Mouse (Mus musculus): ENCODE results near the gene Supt16.

DNA sequence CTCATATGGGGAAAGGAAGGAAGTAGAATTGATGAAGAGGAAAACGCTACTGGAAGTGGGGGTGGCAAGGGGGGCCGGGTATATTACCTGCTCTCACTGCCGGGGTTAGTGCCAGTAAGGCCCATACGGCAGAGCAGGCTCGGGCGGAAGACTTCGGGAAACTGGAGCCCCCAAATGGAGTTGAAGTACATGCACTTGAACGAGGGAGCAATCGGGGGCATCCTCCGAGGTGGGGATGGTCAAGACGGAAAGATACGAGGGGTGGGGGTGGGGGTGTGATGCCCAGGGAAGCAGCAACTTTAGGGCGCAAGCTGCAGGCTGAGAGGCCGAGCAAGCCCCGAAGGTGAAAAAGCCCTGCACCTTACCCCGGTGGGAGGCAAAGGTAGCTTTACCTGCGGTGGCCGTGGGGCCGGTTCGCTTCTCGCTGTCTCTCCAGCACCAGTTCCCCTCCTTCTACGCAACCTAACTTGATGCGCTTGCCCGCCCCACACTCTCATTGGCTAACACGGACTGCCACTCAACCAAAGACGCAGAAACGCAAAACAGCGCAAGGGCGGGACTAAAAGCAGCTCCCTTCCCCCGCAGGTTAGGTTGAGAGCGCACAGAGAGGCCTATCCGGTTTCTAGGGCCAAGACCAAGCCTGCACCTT, 46.9 kb upstream of the Supt16 start:
- TF ChIP-seq CTCF (IDR thresholded peaks at IDR 0.05; ENCODE audit: extremely low read depth, insufficient read depth, insufficient read length, insufficient replicate concordance): no peak
- peak; percentile 31; the same call in 1 of the 2 replicates for TF ChIP-seq POLR2A (IDR thresholded peaks at IDR 0.05; ENCODE audit: low read depth, low read length)
